Mouse (Mus musculus) olfactory bulb, adult 2 months (tissue): ENCODE measurements around the gene Trpc1.

Experiments
- CTCF ChIP-seq: fragments of 200-500 bp; IDR thresholded peaks from 2 replicates; pipeline ENCODE4 v1.5.1; 2012; ENCODE audit warnings: low read depth, mild to moderate bottlenecking, low read length, moderate library complexity; ENCODE audit not compliant: insufficient read depth
- POLR2A ChIP-seq: fragments of 200-500 bp; IDR thresholded peaks from 2 replicates; pipeline ENCODE4 v1.6.1; 2012; ENCODE audit warnings: mild to moderate bottlenecking, low read depth, low read length, moderate library complexity; ENCODE audit not compliant: insufficient read depth

GRCm38 (mm10) chr9:95750746-95751145 is 571 bp upstream of the Trpc1 start:
- TF ChIP-seq CTCF (no peak), POLR2A (no peak)
